Mouse (Mus musculus) WW6 (cell line): ENCODE results near the gene Usp20.

Experiments used
- DNase-seq: peaks from one replicate; pipeline ENCODE4 v3.0.0-alpha.2; 2013; ENCODE audit warnings: low read depth, low spot score

The Usp20 gene

DNA sequence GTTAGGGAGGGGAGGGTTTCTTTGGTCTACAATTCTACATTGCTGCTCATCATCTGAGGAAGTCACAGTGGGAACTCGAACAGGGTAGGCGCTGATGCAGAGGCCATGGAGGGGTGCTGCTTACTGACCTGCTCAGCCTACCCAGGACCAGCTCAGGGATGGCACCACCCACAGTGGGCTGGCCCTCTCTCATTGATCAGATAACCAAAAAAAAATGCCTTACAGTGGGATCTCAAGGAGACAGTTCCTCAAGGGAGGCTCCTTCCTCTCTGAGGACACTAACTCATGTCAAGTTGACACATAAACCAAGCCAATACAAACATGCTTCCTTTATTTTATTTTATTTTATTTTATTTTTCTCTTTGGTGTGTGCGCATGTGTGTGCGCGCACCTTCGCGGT is 87.4 kb downstream of the Usp20 start:
- no peak for DNase-seq
